Comparison of ENCODE assay signal across 15 mouse cellular contexts in genomic region chr4:150819126-150819910, GRCm38 (mm10). TPM values are rescaled to one million over a fixed set of nuclear protein-coding genes. Genes with fewer than 3 reads are reported as not detected.
DNase-seq lines count a peak whose midpoint lies in the region; ATAC-seq and TF ChIP-seq lines count a peak whose summit lies in the region.
"Had no signal": no experiment of that assay in that cellular context is flagged by ENCODE, and none has a peak within 500 bp of the region (broad histone marks: within the 10 kb centered on the region; RNA-seq: fewer than 3 reads in every experiment).

No protein-coding gene starts in this region.

- peak overlapping the region; percentile 36; the same call in 1 of the 2 replicates for H3K4me3 ChIP-seq in gastrocnemius, adult 2 months
- no peak overlapping the region for H3K4me3 ChIP-seq in lung, adult 2 months (replicated peaks; ENCODE audit: extremely low read depth, low read depth, low read length)
- H3K4me3 ChIP-seq in lung, embryonic 16.5 days (ENCODE audit: low read length), result no peak overlapping the region
- H3K4me3 ChIP-seq: limb, embryonic 12.5 days; liver, embryonic 15.5 days; neural tube, embryonic 15.5 days had no signal

- H3K9ac ChIP-seq in lung, embryonic 16.5 days (ENCODE audit: low read length), result peak overlapping the region; percentile 25; the same call in 1 of the 2 replicates
- H3K9ac ChIP-seq: forebrain, postnatal 0 days; hindbrain, embryonic 14.5 days; limb, embryonic 12.5 days; liver, embryonic 15.5 days; neural tube, embryonic 15.5 days had no signal

- H3K4me2 ChIP-seq in lung, embryonic 16.5 days (ENCODE audit: low read depth, low read length), result no peak overlapping the region
- H3K4me2 ChIP-seq: hindbrain, embryonic 14.5 days; limb, embryonic 12.5 days; liver, embryonic 15.5 days; neural tube, embryonic 15.5 days had no signal

- H3K27ac ChIP-seq in gastrocnemius, adult 2 months, result peak overlapping the region; percentile 78
- no peak overlapping the region for H3K27ac ChIP-seq in lung, embryonic 16.5 days (ENCODE audit: low read length)
- H3K27ac ChIP-seq: hindbrain, embryonic 14.5 days; limb, embryonic 12.5 days; liver, embryonic 15.5 days; neural tube, embryonic 15.5 days had no signal

- no peak for TF ChIP-seq CTCF in gastrocnemius, adult 2 months (IDR thresholded peaks at IDR 0.05)
- TF ChIP-seq CTCF in lung, adult 2 months (IDR thresholded peaks at IDR 0.05; ENCODE audit: insufficient read depth, low read length), result no peak

- WGBS in lung, adult 2 months, result 34% methylated on average over 12 of the region's 12 CpGs
- 35% methylated on average over 12 of the region's 12 CpGs for WGBS in lung, embryonic 16.5 days

- no peaks in the 10 kb centered on the region for H3K36me3 ChIP-seq in lung, embryonic 16.5 days (ENCODE audit: control insufficient read depth, insufficient read depth, low read length)
- H3K36me3 ChIP-seq: limb, embryonic 12.5 days; liver, embryonic 15.5 days; neural tube, embryonic 15.5 days had no signal

- peak; percentile 53 for DNase-seq in gastrocnemius, adult 2 months
- DNase-seq in gastrocnemius, adult 8-10 months (ENCODE audit: low spot score in 2 of 2), result no peak
- DNase-seq in lung, adult 18-20 months, result peak; percentile 57 to 73
- no peak for DNase-seq in lung, adult 2 months
- DNase-seq in layer of hippocampus, adult 8-10 months (ENCODE audit: low spot score in 2 of 2), result no peak
- no peak for DNase-seq in left cerebral cortex, postnatal 25 days (ENCODE audit: low spot score in 2 of 2)
- DNase-seq: cerebellum, adult 9-11 months; embryo, embryonic 11 days; forebrain, postnatal 0 days; retina, postnatal 1 day had no signal

- H3K9me3 ChIP-seq in lung, embryonic 16.5 days (ENCODE audit: control insufficient read depth, low read length), result no peaks in the 10 kb centered on the region
- H3K9me3 ChIP-seq: limb, embryonic 12.5 days; liver, embryonic 15.5 days; neural tube, embryonic 15.5 days had no signal

- ATAC-seq in lung, embryonic 16.5 days (ENCODE audit: low read depth), result no peak
- ATAC-seq: forebrain, postnatal 0 days had no signal

- H3K4me1 ChIP-seq in lung, adult 2 months (ENCODE audit: control insufficient read depth, insufficient read depth, low read length), result peaks cover 21% of the 10 kb centered on the region
- H3K4me1 ChIP-seq in lung, embryonic 16.5 days (replicated peaks; ENCODE audit: control insufficient read depth, insufficient read depth, low read length), result peaks cover 50% of the 10 kb centered on the region
- H3K4me1 ChIP-seq: liver, embryonic 15.5 days had no signal

- H3K27me3 ChIP-seq in lung, embryonic 16.5 days (ENCODE audit: control insufficient read depth, insufficient read depth, low read depth, low read length), result no peaks in the 10 kb centered on the region
- H3K27me3 ChIP-seq: limb, embryonic 12.5 days; liver, embryonic 15.5 days; neural tube, embryonic 15.5 days had no signal

- intact Hi-C loops in gastrocnemius, adult 2 months (cut with DNase I), result no loop called here
- intact Hi-C loops in left cerebral cortex, postnatal 25 days (cut with DNase I), result no loop called here

- TF ChIP-seq POLR2A in lung, adult 2 months (IDR thresholded peaks at IDR 0.05; ENCODE audit: borderline replicate concordance, extremely low read depth, low read depth, low read length), result no peak

RNA-seq across cellular contexts. Expression of gene Errfi1, which starts 34.4 kb away (rescaled TPM):
- total RNA-seq in gastrocnemius, adult 2 months (2021), result 10 to 100 TPM; 20.7 to 50.5 TPM
- total RNA-seq in gastrocnemius, adult 8-10 months (2022), result 10 to 100 TPM; 12.1 to 28.7 (median 15.0) TPM
- 53.7 and 85.0 TPM in 2 replicates for polyA plus RNA-seq in lung, adult 2 months (2012; rRNA removed)
- 44.3 and 46.3 TPM in 2 replicates for polyA plus RNA-seq in lung, embryonic 16.5 days (2015; fragmentation: Nextera tagmentation; extraction: Ambion mirVana)
- 10 to 100 TPM; 37.7 to 48.8 (median 40.4) TPM for total RNA-seq in layer of hippocampus, adult 8-10 months (2022)
- 10 to 100 TPM; 26.2 to 28.4 TPM for total RNA-seq in left cerebral cortex, postnatal 25 days (2021)

Comparison
In these comparisons a context has a peak if more than half of its experiments do, and no peak if none do; other contexts are left out.
1. DNase-seq: peak in gastrocnemius, adult 2 months (single experiment) and lung, adult 18-20 months (2 of 2); none in gastrocnemius, adult 8-10 months (0 of 2), lung, adult 2 months (single experiment), layer of hippocampus, adult 8-10 months (0 of 2) and left cerebral cortex, postnatal 25 days (0 of 2).